Mouse (Mus musculus): ENCODE results near the gene Prcp.
"Not testable (repeated sequence)": the region's sequence is repeated elsewhere in the genome, so short reads cannot be mapped to it uniquely, and the experiment has no call there.

Prcp gene

DNA sequence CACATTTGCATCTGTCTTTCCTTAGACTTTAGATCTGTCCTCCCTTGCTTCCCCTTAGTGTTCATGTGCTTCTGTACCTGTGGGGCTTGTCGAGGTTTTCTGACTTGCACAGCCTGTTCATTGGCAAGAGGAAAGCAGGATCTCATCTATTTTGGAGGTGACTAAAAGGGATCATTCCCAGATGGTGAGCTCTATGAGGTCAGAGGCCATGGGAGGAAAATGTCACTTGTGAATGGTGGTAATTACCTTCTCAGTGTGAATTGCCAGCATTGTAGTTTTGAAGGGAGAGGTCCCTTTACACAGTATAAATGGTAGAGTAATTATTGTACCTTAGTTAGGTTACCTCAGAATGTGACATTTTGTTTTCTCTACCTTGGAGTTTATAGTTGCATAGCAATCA lies 15.9 kb downstream of the Prcp start:
- in situ Hi-C loops (cut with MboI, MseI): no loop called here

DNA sequence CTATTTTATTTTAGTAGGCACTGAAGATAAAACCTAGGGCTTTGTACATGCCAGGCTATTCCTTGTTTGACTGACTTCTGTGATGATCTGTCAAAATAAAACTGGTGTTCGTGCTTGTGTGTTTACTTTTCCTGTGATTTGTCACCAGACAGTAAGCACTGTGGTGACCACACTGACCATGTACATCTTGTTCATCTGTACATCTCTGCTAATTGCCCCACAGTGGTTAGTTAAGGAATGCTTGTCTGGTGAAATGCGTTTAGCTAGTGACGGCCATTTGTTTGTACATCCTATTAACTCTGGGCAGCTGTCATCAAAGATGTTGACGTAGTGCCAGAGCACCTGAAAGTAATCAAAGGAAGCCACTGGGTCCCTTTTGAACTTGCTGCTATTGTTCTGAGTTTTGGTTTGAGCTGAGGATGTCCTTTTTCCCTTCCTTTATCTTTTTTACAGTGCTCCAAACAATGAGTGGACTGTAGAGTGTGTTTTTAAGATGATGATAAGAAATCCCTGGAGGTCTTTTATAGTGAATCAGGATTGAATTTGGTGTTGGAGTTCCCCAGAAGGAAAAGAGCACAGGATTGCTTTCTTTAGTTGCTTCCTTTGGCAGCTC lies 16.5 kb downstream of the Prcp start:
- in situ Hi-C loops (cut with MboI, MseI): no loop called here

DNA sequence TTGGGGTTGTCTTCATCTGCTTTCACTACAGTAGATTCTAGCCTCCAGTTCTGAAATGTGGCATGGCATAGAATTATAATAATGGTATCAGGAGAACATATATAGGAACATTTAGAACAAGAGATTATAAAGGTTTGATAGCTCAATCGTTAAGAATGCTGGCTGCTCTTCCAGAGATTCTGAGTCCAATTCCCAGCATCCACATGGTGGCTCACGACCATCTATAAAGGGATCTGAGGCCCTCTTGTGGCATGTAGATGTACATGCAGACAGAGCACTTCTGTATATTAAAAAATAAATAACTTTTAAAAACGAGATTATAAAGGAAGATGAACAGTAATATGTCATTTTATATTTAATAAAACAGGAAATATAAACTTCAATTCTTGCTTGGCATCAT lies 19.2 kb downstream of the Prcp start:
- in situ Hi-C loops (cut with MboI, MseI): no loop called here

DNA sequence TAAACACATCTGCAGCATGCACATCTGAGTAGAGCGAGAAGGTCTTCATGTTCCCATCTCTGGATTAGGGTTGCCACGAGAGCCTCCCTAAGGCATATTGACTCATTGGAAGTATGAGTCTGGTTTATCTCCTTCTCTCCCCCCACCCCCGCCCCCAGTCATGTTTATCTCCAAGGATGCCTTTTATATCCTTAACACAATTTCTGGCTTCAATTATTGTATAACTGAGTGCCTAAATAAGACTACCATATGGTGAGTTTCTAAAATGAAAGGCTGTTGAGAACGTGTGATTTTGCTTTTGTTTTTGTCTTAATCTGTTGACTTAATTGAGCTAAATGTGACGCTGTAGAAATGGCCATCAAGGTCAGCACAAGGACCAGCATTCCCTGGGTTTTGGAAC lies 21.8 kb downstream of the Prcp start:
- in situ Hi-C loops (cut with MboI, MseI): no loop called here

GRCm38 (mm10) chr7:92897021-92897420 lies 22.8 kb downstream of the Prcp start:
- in situ Hi-C loops (cut with MboI, MseI): no loop called here

GRCm38 (mm10) chr7:92903360-92904038 lies 29.2 kb downstream of the Prcp start:
- in situ Hi-C loops (cut with MboI, MseI): no loop called here

DNA sequence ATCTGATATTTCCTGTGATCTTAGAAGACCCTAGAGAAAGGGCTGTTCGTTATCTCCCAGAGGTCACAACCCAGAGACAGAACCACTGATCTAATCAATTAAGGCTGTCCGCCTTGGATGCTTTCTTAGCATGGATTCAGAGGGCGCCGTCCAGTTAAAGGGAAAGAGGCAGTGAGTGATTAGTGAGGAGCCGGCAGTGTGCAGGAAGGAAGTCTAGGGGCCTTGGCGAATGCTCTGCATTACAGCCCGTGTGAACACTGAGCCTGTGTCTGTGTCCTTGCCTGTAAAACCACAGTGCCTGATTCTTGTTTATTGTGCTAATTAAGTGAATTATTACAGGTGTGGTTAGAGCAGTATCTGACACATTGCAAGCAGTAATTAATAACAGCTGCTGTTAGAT lies 30.0 kb downstream of the Prcp start:
- in situ Hi-C loops (cut with MboI, MseI): not testable (repeated sequence)

DNA sequence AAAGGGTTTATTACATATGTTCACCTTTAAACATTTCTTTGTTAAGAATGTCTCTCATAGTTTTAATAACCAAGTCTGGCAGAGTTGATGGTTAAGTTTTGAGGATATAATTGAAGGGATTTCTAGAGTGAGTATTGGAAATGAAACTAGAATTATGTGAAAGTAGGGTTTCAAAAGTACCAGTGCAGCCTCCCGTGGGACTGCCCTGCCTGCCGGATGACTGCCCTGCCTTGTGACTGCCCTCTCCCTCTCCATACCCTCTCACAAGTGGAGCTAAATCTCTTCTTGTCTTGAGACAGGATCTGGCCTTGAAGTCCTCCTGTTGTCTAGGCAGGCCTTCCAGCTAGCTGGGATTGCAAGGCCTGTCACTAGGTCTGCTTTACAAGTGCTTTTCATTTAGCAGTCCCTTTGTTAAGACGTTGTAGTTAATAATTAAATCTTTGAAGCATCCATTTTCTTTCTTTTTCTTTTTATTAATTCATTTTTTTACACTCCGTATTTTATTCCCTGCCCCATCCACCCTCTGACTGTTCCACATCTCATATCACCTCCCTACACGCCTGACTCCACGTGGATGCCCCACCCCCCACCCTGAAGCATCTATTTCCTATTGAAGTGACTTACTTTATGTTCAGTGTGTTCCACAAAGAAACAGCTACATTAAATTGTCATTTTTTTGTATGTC lies 46.0 kb downstream of the Prcp start:
- in situ Hi-C loops (cut with MboI, MseI): no loop called here

GRCm38 (mm10) chr7:92920857-92921172 lies 46.5 kb downstream of the Prcp start:
- in situ Hi-C loops (cut with MboI, MseI): no loop called here

- in situ Hi-C loops (cut with MboI, MseI): no loop called here
These were observed 58.5 kb downstream of the Prcp start for GRCm38 (mm10) chr7:92932792-92933191.

DNA sequence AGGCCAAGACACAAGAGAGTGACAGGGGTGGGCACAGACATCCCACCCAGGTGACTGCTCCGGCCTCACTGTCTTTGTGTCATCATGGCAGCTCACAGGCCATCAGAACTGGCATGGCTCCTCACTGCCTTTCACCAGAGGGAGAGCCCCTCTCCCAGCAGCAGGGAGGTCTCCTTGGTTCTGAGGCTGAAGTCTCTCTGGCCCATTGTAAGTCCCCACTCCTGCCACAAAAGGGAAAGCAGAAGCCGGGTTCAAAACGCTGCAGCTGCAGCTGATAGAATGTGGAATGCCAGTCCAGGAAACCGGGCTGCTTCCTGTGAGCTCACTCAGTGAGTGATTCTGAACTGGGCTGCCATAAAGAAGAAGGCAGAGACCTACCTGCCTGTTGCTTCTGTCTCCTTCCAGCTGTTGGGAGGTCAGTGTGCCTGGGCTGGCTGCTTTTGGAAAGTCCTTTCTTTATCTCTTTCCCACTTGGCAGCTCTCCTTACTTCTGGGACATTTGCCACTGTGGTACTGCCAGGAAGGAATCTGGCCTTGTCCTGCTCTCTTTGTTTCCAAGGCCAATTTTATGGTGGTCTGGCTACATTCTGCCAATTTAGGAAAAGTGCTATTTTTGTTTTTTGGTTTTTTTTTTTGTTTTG lies 59.2 kb downstream of the Prcp start:
- in situ Hi-C loops (cut with MboI, MseI): not testable (repeated sequence)

DNA sequence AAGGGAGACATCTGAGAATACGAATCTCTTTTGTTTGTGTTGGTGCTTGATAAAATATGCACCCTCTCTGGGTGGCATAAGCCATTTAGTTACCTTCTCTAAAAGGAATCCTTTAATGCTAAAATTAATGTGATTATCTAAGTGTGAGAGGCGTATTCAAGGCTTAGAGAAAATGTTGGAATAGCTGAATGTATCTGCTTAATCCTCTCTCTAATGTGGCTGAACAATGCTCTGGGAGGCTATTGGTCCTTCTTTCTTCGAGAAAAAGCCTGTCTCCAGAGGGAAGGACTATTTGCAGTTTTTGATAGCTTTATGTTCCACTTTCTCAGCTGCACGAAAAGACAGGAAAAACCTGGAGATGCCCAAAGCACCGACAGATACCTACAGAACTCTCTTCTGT lies 62.5 kb downstream of the Prcp start:
- in situ Hi-C loops (cut with MboI, MseI): no loop called here

GRCm38 (mm10) chr7:92937955-92938354 lies 63.7 kb downstream of the Prcp start:
- in situ Hi-C loops (cut with MboI, MseI): no loop called here

GRCm38 (mm10) chr7:92939776-92940175 lies 65.5 kb downstream of the Prcp start:
- in situ Hi-C loops (cut with MboI, MseI): no loop called here

DNA sequence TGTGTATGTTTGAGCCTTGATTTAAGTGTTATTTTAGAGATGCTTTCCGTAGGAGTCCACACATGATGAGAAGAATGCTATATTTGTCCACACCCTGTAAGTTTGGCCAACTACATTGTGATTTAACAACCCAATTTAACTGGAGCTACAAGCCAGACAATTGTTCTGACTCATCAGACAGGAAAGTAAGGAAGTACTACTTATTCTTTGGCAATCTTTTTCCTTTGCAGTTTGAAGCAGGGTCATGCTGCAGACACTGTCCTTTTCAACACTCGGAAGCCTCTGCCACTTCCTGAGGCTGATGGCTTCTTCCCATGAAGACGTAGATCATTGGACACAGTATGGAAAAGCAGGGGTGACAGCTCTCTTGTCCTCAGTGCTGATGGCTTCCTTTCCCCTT lies 76.5 kb downstream of the Prcp start:
- in situ Hi-C loops (cut with MboI, MseI): loop anchor here (25.0 kb wide), 1 partner anchor 838 kb away; no protein-coding TSS in a partner anchor

GRCm38 (mm10) chr7:92952210-92952609 lies 77.9 kb downstream of the Prcp start:
- in situ Hi-C loops (cut with MboI, MseI): loop anchor here (25.0 kb wide), 1 partner anchor 840 kb away; no protein-coding TSS in a partner anchor

GRCm38 (mm10) chr7:92959758-92960157 lies 85.5 kb downstream of the Prcp start:
- in situ Hi-C loops (cut with MboI, MseI): loop anchor here (25.0 kb wide), 1 partner anchor 847 kb away; no protein-coding TSS in a partner anchor

GRCm38 (mm10) chr7:92961876-92962275 lies 87.6 kb downstream of the Prcp start:
- in situ Hi-C loops (cut with MboI, MseI): loop anchor here (25.0 kb wide), 1 partner anchor 850 kb away; no protein-coding TSS in a partner anchor

DNA sequence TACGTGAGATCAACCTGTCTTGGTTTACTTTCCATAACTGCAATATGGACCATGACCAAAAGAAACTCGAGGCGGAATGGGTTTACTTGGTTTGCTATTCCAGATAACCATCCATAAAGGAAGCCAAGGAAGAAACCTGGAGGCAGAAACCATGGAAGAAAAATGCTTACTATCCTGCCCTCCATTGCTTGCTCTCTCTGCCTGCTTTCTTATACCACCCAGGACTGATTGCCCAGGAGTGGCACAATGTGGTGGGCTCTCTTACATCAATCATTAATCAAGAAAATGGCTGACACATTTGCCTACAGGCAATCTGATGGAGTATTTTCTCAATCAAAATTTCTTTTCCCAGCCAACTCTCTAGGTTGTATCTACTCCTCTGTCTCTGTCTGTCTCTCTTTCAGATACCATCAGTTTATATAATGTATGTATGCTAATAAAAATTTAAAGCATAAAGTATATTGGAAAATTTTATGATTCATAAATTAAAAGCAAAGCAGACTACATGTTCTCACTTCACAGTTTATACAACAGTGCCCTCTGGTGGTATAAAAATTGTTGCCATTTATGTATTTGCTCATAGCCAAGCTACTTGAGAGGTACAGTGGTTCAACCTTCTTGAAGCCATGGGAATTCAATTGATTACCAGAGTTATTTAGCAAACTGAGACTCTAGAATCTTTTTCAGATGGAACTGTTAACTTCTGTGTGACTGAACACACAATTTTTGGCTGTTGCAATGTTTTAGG lies 90.7 kb downstream of the Prcp start:
- in situ Hi-C loops (cut with MboI, MseI): loop anchor here (25.0 kb wide), 1 partner anchor 853 kb away; no protein-coding TSS in a partner anchor

DNA sequence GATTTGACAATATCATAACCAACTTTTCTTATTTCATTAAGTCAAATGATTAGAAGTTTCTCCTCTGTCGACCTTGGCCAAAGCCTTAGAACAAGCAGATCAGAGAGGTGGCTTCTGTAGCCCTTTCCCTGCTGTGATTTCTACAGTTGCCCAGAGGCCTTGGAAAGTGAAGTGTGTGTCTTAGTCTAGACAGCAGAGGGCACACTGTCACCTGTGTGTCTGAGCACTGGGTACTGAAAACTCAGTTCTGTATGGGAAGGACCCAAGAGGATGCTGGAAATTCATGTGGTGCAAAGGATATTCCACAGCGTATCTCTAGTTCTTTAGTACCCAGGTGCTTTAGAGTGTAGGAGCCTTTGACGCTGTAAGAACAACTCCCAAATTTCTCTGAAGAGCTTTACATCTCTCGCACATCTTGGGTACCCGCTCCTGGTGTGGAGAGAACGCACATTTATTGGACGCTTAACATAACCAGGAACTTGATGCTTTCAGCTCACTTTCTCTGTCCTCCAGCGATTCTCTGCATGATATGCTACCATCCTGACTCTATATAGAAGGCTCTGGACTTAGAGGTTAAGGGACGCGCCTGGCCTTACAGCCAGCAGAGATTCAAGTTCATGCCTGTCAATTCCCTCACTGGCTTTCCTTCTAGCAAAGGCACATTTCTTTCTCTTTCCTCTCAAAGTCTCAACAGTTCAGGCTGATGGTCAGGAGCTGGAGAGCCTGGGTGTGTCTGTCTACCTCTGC lies 93.3 kb downstream of the Prcp start:
- in situ Hi-C loops (cut with MboI, MseI): loop anchor here (25.0 kb wide), 1 partner anchor 855 kb away; no protein-coding TSS in a partner anchor

- in situ Hi-C loops (cut with MboI, MseI): no loop called here
These were observed 103.2 kb downstream of the Prcp start for GRCm38 (mm10) chr7:92977429-92977828.

All from regulatory T cell (primary cell).